Mouse (Mus musculus) liver, adult 2 months (tissue): ENCODE measurements around the gene Galnt18.

ENCODE experiments used
- CTCF ChIP-seq: fragments of 200-500 bp; IDR thresholded peaks from 2 replicates; pipeline ENCODE4 v1.5.1; 2011; ENCODE audit warnings: low read depth, low read length, control low read depth
- POLR2A ChIP-seq: fragments of 200-500 bp; IDR thresholded peaks from 2 replicates; pipeline ENCODE4 v1.6.1; 2011; ENCODE audit warnings: low read length, control low read depth; ENCODE audit not compliant: insufficient read depth; ENCODE audit errors: extremely low read depth

DNA sequence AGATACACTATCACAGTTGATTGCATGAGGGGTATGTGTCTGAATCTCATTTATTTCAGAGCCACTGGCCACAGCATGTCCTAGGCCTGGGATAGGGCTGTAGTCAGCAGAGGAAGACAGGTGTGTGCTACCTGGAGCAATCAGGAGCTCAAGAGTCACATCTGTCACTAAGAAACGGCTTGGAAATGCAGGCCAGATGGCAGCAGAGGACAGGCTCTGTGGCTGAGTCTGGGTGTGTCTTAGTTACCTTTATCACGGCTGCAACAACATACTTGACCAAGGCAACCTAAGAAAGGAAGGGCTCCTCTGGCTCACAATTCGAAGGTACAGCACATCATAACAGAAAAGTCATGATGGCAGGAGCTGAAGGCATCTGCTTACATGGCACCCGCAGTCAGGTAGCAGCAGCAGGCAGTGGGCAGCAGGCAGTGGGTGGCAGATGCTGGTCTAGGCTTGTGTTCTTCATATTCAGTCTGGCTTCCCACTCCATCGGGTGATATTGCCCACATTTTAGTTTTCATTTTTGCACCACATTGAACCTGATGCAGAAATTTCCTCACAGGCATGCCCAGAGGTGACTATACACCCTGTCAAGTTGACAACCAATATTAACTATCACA is 190.2 kb downstream of the Galnt18 start:
- TF ChIP-seq CTCF (no peak), POLR2A (no peak)
